Mouse (Mus musculus): ENCODE measurements around the gene Fbxo24. TPM values are rescaled to one million over a fixed set of nuclear protein-coding genes. Genes with fewer than 3 reads are reported as not detected.
A peak's percentile ranks its signal among the peaks of the same experiment; 100 is the strongest.
"Not testable (repeated sequence)": the region's sequence is repeated elsewhere in the genome, so short reads cannot be mapped to it uniquely, and the experiment has no call there.

Fbxo24 gene
- polyA plus RNA-seq, 1 experiment from 2014 or later = 0.09 TPM

DNA sequence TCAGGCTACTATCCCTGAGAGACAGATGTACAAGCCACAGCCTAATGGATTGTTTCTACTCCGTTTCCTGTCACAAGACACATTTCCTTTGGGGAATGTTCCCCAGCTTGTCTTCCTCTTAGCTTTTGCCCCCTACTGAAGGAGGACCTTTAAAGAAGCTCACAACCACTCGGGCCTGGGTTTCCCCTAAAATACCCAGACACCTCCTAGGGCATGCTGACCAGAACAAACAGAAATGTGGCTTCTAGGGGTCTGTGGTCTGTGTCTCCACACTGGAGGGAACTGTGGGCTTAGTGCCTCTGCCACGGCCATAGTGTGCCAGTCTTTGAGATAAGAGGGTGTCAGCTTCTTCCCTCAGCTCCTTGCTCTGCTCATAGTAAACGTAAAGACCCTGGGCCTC, 2.8 kb upstream of the Fbxo24 start:
- 73% methylated on average over 4 of the region's 4 CpGs for WGBS
- Histone ChIP-seq H3K4me3 (replicated peaks; ENCODE audit: low read depth, low read length) (no peak overlapping the region), H3K27me3 (ENCODE audit: control insufficient read depth, insufficient read depth, low read length) (no peaks in the 10 kb centered on the region), H3K9ac (replicated peaks; ENCODE audit: low read length) (0 out of 2 replicates have a peak overlapping the region, but pooled peaks have one; percentile 12), H3K27ac (replicated peaks; ENCODE audit: low read depth, low read length) (no peak overlapping the region; the same call in 1 of the 2 replicates), H3K4me1 (ENCODE audit: control insufficient read depth, insufficient read depth, low read length) (peaks cover 25% of the 10 kb centered on the region), H3K4me2 (ENCODE audit: low read length) (peak overlapping the region; percentile 92), H3K36me3 (ENCODE audit: control insufficient read depth, insufficient read depth, low read length) (peaks cover 32% of the 10 kb centered on the region), H3K9me3 (ENCODE audit: control insufficient read depth, low read length) (no peaks in the 10 kb centered on the region)
- DNase-seq = no peak
- no peak for ATAC-seq (ENCODE audit: low FRiP score, low TSS enrichment)

DNA sequence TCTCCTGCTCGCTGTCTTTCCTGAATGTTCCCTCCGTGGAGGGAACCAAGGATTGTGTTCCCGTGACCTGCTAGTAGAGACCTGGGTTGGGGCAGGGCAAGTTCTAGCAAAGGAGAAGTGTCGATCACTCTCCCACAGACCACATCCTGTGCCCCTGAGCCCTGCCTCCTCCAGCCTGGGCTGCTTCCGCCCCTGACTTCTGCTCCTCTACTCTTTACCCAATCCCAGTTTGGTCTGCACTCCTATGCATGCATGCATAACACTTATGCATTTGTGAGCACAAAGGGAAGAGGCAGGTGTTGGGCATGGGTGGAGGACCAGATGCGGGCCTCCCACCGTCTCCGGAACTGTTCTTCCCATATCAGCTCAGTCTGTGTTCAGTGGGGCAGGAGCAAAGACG, 2.4 kb upstream of the Fbxo24 start:
- H3K27me3 ChIP-seq (ENCODE audit: control insufficient read depth, insufficient read depth, low read length) = no peaks in the 10 kb centered on the region
- no peak overlapping the region for H3K4me3 ChIP-seq (replicated peaks; ENCODE audit: low read depth, low read length)
- no peak overlapping the region; the same call in 1 of the 2 replicates for H3K9ac ChIP-seq (replicated peaks; ENCODE audit: low read length)
- H3K27ac ChIP-seq (replicated peaks; ENCODE audit: low read depth, low read length) = no peak overlapping the region; the same call in 1 of the 2 replicates
- ATAC-seq (ENCODE audit: low FRiP score, low TSS enrichment) (no peak), DNase-seq (no peak)
- WGBS = 81% methylated on average over 9 of the region's 9 CpGs
- peaks cover 27% of the 10 kb centered on the region for H3K36me3 ChIP-seq (ENCODE audit: control insufficient read depth, insufficient read depth, low read length)
- H3K4me2 ChIP-seq (ENCODE audit: low read length) = peak overlapping the region; percentile 92
- peaks cover 25% of the 10 kb centered on the region for H3K4me1 ChIP-seq (ENCODE audit: control insufficient read depth, insufficient read depth, low read length)
- no peaks in the 10 kb centered on the region for H3K9me3 ChIP-seq (ENCODE audit: control insufficient read depth, low read length)

DNA sequence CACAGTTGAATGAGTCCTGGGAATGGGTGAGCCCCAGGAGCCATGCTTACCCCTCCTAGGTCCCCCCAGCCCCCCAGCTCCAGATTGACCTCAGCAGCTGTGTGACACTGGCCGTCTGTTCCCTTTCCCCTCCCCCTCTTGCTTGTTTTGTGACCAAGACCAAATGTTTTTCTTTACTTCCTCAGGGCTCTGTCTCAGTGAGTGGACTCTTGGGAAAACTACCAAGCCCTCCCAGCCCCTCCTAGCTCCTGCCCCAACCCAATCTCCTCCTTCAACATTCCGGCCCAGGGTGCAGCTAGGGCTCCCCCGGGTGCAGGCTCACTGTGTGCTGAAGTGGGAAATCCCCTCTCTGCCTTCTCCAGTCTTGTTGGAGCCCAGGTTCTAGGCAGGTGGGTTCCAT, 1.8 kb upstream of the Fbxo24 start:
- Histone ChIP-seq H3K27ac (replicated peaks; ENCODE audit: low read depth, low read length) (no peak overlapping the region), H3K36me3 (ENCODE audit: control insufficient read depth, insufficient read depth, low read length) (peaks cover 22% of the 10 kb centered on the region), H3K4me2 (ENCODE audit: low read length) (peak overlapping the region; percentile 92), H3K4me1 (ENCODE audit: control insufficient read depth, insufficient read depth, low read length) (peaks cover 25% of the 10 kb centered on the region), H3K9ac (replicated peaks; ENCODE audit: low read length) (no peak overlapping the region; the same call in 1 of the 2 replicates), H3K9me3 (ENCODE audit: control insufficient read depth, low read length) (no peaks in the 10 kb centered on the region), H3K4me3 (replicated peaks; ENCODE audit: low read depth, low read length) (no peak overlapping the region), H3K27me3 (ENCODE audit: control insufficient read depth, insufficient read depth, low read length) (no peaks in the 10 kb centered on the region)
- ATAC-seq (ENCODE audit: low FRiP score, low TSS enrichment) = no peak
- 45% methylated on average over 3 of the region's 3 CpGs for WGBS
- no peak for DNase-seq

DNA sequence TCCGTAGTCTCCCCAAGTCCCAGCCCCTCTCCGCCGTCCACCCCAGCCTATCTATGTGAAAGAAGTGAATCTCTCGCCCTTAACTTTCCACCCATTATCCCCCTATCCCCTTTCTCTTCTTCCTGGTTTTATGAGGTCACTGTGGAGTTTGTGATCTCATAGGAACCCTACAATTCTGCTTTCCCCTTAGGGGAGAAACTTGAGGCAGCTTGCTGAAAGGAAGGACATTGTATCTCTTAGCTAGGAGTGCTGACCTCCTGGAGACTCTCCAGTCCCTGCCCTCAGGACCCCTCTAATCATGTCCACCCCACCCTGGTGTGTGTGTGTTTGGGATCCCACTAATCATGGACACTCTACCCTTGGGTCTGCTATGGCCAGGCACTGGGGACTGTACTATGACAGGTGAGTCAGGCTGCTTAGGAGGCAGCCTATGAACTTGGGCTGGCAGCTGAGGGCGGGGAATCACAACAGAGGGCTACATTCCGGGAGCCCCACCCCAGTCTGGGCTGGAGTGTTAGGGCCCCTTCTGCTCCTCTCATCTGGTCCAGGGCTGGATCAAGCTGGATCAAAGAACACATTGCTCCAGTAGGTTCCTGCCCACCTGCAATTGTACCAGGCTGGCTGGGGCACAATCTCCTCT, 1.2 kb upstream of the Fbxo24 start:
- WGBS = 28% methylated on average over 6 of the region's 6 CpGs
- Histone ChIP-seq H3K9ac (replicated peaks; ENCODE audit: low read length) (peak overlapping the region; percentile 79), H3K4me2 (ENCODE audit: low read length) (peak overlapping the region; percentile 92), H3K9me3 (ENCODE audit: control insufficient read depth, low read length) (no peaks in the 10 kb centered on the region), H3K4me1 (ENCODE audit: control insufficient read depth, insufficient read depth, low read length) (peaks cover 25% of the 10 kb centered on the region), H3K36me3 (ENCODE audit: control insufficient read depth, insufficient read depth, low read length) (peaks cover 17% of the 10 kb centered on the region), H3K27ac (replicated peaks; ENCODE audit: low read depth, low read length) (no peak overlapping the region), H3K27me3 (ENCODE audit: control insufficient read depth, insufficient read depth, low read length) (no peaks in the 10 kb centered on the region), H3K4me3 (replicated peaks; ENCODE audit: low read depth, low read length) (peak overlapping the region; percentile 94)
- DNase-seq = no peak
- no peak for ATAC-seq (ENCODE audit: low FRiP score, low TSS enrichment)

DNA sequence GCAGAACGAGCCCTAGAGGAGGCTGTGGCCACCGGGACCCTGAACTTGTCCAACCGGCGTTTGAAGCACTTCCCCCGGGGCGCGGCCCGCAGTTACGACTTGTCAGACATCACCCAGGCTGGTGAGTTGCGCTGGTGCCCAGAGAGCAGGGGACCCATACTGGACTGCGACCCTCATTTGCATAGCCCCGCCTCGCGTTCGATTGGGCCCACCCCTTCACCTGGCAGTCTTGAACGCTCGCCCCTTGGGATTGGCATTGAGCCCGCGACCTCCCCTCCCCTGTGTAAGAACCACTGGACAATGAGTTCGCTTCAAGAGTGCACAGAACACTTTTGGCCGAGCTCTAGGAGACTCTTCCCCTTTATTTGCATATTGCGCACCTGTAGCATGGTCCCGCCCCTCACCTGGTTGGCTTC, 512 bp upstream of the Fbxo24 start:
- Histone ChIP-seq H3K4me2 (ENCODE audit: low read length) (peak overlapping the region; percentile 92), H3K9ac (replicated peaks; ENCODE audit: low read length) (peak overlapping the region; percentile 79), H3K4me3 (replicated peaks; ENCODE audit: low read depth, low read length) (peak overlapping the region; percentile 94), H3K9me3 (ENCODE audit: control insufficient read depth, low read length) (no peaks in the 10 kb centered on the region), H3K4me1 (ENCODE audit: control insufficient read depth, insufficient read depth, low read length) (peaks cover 25% of the 10 kb centered on the region), H3K36me3 (ENCODE audit: control insufficient read depth, insufficient read depth, low read length) (peaks cover 14% of the 10 kb centered on the region), H3K27ac (replicated peaks; ENCODE audit: low read depth, low read length) (peak overlapping the region; percentile 86), H3K27me3 (ENCODE audit: control insufficient read depth, insufficient read depth, low read length) (no peaks in the 10 kb centered on the region)
- DNase-seq = peak; percentile 68
- ATAC-seq (ENCODE audit: low FRiP score, low TSS enrichment) = peak; percentile 35
- 0% methylated on average over 23 of the region's 23 CpGs for WGBS

DNA sequence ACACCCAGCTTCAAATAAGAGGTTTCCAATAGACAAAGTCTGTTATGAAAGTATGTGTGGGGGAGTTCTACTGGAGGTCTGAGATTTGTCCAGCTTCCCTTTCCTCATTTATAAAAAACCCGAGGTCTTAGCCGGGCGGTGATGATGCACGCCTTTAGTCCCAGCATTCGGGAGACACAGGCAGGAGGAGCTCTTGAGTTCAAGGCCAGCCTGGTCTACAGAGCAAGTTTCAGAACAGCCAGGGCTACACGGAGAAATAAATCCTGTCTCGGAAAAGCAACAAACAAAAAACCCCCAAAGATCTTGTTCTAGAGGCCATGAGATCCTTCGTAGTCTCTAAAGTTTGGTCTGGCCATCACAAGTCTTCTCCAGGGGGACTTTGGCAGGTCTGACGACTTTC, 811 bp downstream of the Fbxo24 start:
- DNase-seq (no peak), ATAC-seq (ENCODE audit: low FRiP score, low TSS enrichment) (no peak)
- Histone ChIP-seq H3K4me3 (replicated peaks; ENCODE audit: low read depth, low read length) (peak overlapping the region; percentile 94), H3K9ac (replicated peaks; ENCODE audit: low read length) (peak overlapping the region; percentile 57), H3K4me2 (ENCODE audit: low read length) (peak overlapping the region; percentile 75), H3K27ac (replicated peaks; ENCODE audit: low read depth, low read length) (peak overlapping the region; percentile 90), H3K9me3 (ENCODE audit: control insufficient read depth, low read length) (no peaks in the 10 kb centered on the region), H3K36me3 (ENCODE audit: control insufficient read depth, insufficient read depth, low read length) (peaks cover 4% of the 10 kb centered on the region; the same call in 1 of the 2 replicates), H3K27me3 (ENCODE audit: control insufficient read depth, insufficient read depth, low read length) (no peaks in the 10 kb centered on the region), H3K4me1 (ENCODE audit: control insufficient read depth, insufficient read depth, low read length) (peaks cover 25% of the 10 kb centered on the region)
- WGBS = 4% methylated on average over 9 of the region's 9 CpGs

DNA sequence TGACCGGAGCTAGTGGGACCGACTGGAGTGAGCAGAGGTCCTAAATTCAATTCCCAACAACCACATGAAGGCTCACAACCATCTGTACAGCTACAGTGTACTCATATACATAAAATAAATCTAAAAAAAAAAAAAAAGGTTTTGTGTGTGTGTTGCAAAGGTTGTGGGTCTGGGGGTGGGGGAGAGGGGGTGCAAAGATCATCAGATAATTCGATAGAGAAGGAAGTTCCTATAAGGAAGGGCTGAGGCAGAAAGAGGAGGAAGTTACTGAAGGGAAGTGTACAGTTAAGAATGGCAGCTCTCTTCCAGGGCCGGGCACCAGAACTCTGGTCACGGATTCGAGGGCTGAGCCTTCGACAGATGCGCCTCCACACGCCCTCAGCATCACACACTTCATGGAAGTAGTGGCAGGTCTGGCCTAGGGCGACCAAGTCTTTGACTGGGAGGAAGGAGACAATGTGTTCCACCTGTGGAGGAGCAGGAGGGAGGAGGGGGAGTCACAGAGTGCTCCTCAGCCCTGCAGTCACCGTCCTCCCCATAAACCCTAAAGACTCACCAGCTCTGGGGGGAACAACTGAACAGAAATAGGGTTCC, 4.8 kb downstream of the Fbxo24 start:
- WGBS = 85% methylated on average over 11 of the region's 11 CpGs
- H3K9me3 ChIP-seq (ENCODE audit: control insufficient read depth, low read length) = no peaks in the 10 kb centered on the region
- H3K4me3 ChIP-seq (replicated peaks; ENCODE audit: low read depth, low read length) = no peak overlapping the region
- H3K4me2 ChIP-seq (ENCODE audit: low read length) = no peak overlapping the region
- no peaks in the 10 kb centered on the region for H3K27me3 ChIP-seq (ENCODE audit: control insufficient read depth, insufficient read depth, low read length)
- no peaks in the 10 kb centered on the region for H3K36me3 ChIP-seq (ENCODE audit: control insufficient read depth, insufficient read depth, low read length)
- H3K9ac ChIP-seq (replicated peaks; ENCODE audit: low read length) = no peak overlapping the region
- H3K4me1 ChIP-seq (ENCODE audit: control insufficient read depth, insufficient read depth, low read length) = 0 out of 2 replicates have a peak, but pooled peaks cover 6% of the 10 kb centered on the region
- no peak overlapping the region for H3K27ac ChIP-seq (replicated peaks; ENCODE audit: low read depth, low read length)
- no peak for ATAC-seq (ENCODE audit: low FRiP score, low TSS enrichment)
- no peak for DNase-seq

DNA sequence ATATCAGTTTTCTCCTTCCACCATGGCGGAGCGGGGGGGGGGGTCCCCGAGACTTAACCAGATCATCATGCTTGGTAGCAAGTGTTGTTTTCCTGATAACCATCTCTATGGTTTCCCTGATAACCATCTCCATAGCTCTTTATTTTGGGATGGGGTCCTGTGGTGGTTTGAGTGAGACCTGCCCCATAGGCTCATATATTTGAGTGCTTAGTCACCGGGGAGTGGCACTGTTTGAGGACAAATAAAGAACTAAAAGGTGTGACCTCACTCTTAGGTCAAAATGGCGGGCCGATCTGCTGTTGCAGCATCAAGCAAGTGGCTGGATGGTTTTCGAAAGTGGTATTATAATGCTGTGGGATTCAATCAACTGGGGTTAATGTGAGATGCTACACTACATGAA, 13.5 kb downstream of the Fbxo24 start:
- no peak overlapping the region for H3K4me2 ChIP-seq (ENCODE audit: low read length)
- peaks cover 12% of the 10 kb centered on the region; the same call in 1 of the 2 replicates for H3K4me1 ChIP-seq (ENCODE audit: control insufficient read depth, insufficient read depth, low read length)
- no peaks in the 10 kb centered on the region for H3K36me3 ChIP-seq (ENCODE audit: control insufficient read depth, insufficient read depth, low read length)
- no peaks in the 10 kb centered on the region for H3K27me3 ChIP-seq (ENCODE audit: control insufficient read depth, insufficient read depth, low read length)
- H3K4me3 ChIP-seq (replicated peaks; ENCODE audit: low read depth, low read length) = no peak overlapping the region
- H3K9me3 ChIP-seq (ENCODE audit: control insufficient read depth, low read length) = no peaks in the 10 kb centered on the region
- ATAC-seq (ENCODE audit: low FRiP score, low TSS enrichment) = no peak
- no peak for DNase-seq
- no peak overlapping the region for H3K27ac ChIP-seq (replicated peaks; ENCODE audit: low read depth, low read length)
- no peak overlapping the region for H3K9ac ChIP-seq (replicated peaks; ENCODE audit: low read length)
- WGBS = 89% methylated on average over 7 of the region's 7 CpGs

DNA sequence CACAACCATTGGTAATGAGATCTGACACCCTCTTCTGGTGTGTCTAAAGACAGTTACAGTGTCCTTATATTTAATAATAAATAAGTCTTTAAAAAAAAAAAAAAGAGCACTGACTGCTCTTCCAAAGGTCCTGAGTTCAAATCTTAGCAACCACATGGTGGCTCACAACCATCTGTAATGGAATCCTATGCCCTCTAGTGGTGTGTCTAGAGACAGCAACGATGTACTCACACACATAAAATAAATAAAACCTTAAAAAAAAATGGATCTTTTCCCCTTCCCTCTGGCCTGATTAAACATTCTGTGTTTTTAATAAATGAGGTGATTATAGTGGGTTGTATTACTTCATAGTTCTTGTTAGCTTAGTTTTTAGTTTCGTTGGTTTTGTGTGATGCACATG, 13.9 kb downstream of the Fbxo24 start:
- not testable (repeated sequence) for H3K27ac ChIP-seq (replicated peaks; ENCODE audit: low read depth, low read length); H3K27me3 ChIP-seq (ENCODE audit: control insufficient read depth, insufficient read depth, low read length); DNase-seq; ATAC-seq (ENCODE audit: low FRiP score, low TSS enrichment); H3K9me3 ChIP-seq (ENCODE audit: control insufficient read depth, low read length); H3K4me2 ChIP-seq (ENCODE audit: low read length); H3K9ac ChIP-seq (replicated peaks; ENCODE audit: low read length); H3K4me3 ChIP-seq (replicated peaks; ENCODE audit: low read depth, low read length); H3K36me3 ChIP-seq (ENCODE audit: control insufficient read depth, insufficient read depth, low read length)
- H3K4me1 ChIP-seq (ENCODE audit: control insufficient read depth, insufficient read depth, low read length) = peaks cover 12% of the 10 kb centered on the region; the same call in 1 of the 2 replicates
- WGBS = 95% methylated on average over 2 of the region's 2 CpGs

All from midbrain, embryonic 14.5 days (tissue).